22 mouse cellular contexts compared by ENCODE assay signal in the genomic region with DNA sequence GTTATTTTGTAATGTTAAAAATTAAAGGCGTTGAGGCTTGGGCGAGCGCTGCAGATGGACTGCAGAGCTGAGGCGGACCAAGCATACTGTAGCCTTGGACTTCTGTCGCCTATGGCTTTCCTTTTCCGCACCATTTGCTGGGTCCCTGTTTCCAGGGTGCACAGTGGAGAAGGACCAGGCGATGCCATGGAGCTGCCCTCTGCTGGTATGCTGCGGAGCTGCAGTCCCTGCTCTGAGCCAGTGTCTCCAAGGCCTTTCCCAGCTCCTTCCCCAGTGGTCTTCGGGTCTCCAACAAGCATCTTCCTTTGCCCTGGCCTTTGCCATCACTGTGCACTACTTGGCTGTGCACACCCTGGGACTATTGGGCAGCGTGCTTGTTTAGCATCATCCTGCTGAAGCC. TPM values are rescaled to one million over a fixed set of nuclear protein-coding genes. Genes with fewer than 3 reads are reported as not detected.
DNase-seq lines count a peak whose midpoint lies in the region; TF ChIP-seq lines count a peak whose summit lies in the region.
"Not testable (repeated sequence)": the region's sequence is repeated elsewhere in the genome, so short reads cannot be mapped to it uniquely, and the experiment has no call there.
"Had no signal": no experiment of that assay in that cellular context is flagged by ENCODE, and none has a peak within 500 bp of the region (broad histone marks: within the 10 kb centered on the region; RNA-seq: fewer than 3 reads in every experiment).

No protein-coding gene starts in this region.

- WGBS in heart, embryonic 10.5 days: 80% methylated on average over 10 of the region's 10 CpGs

- H3K27ac ChIP-seq in ES-Bruce4 (ENCODE audit: insufficient read depth, low read length); ES-E14 (ENCODE audit: insufficient read depth, low read depth, low read length, poor library complexity, severe bottlenecking); heart, embryonic 10.5 days: not testable (repeated sequence)

- not testable (repeated sequence) for H3K27me3 ChIP-seq in ES-Bruce4 (ENCODE audit: control insufficient read depth, insufficient read depth, low read length, poor library complexity, severe bottlenecking); heart, embryonic 10.5 days (ENCODE audit: insufficient read depth, poor library complexity, severe bottlenecking)

- H3K9ac ChIP-seq in ES-Bruce4 (ENCODE audit: low read depth, poor library complexity, severe bottlenecking); ES-E14 (ENCODE audit: insufficient read depth, low read depth, low read length, poor library complexity, severe bottlenecking): not testable (repeated sequence)

- DNase-seq in 3134 (ENCODE audit: extremely low read depth, insufficient read length, low spot score) (peak; percentile 0), ES-E14 (ENCODE audit: low read depth, low spot score) (peak; percentile 62), ZHBTc4 (ENCODE audit: low read depth, low spot score) (peak; percentile 82)
- DNase-seq in heart, embryonic 10.5 days (ENCODE audit: low spot score): peak; percentile 28

- H3K9me3 ChIP-seq in ES-Bruce4 (replicated peaks; ENCODE audit: control insufficient read depth, insufficient read depth, low read length, poor library complexity, severe bottlenecking); ES-E14 (ENCODE audit: control insufficient read depth, insufficient read depth, low read depth, low read length); heart, embryonic 10.5 days: not testable (repeated sequence)

- not testable (repeated sequence) for TF ChIP-seq EP300 in ES-Bruce4 (IDR thresholded peaks at IDR 0.05; ENCODE audit: insufficient read depth, low read depth, low read length)

- TF ChIP-seq POLR2A in ES-Bruce4 (IDR thresholded peaks at IDR 0.05; ENCODE audit: insufficient read depth, low read length): not testable (repeated sequence)

- H3K4me1 ChIP-seq in ES-Bruce4 (ENCODE audit: control insufficient read depth, insufficient read depth, low read length); ES-E14 (ENCODE audit: control insufficient read depth in 2 of 2, insufficient read depth in 2 of 2, low read length in 2 of 2, poor library complexity in 1 of 2); heart, embryonic 10.5 days: not testable (repeated sequence)

- peak; percentile 30 for TF ChIP-seq CTCF in ES-Bruce4 (IDR thresholded peaks at IDR 0.05; ENCODE audit: low read depth, low read length)

- H3K4me3 ChIP-seq in ES-Bruce4 (ENCODE audit: low read depth, low read length); ES-E14 (ENCODE audit: insufficient read depth in 1 of 2, low read depth in 1 of 2, low read length in 2 of 2, poor library complexity in 1 of 2, severe bottlenecking in 1 of 2); heart, embryonic 10.5 days: not testable (repeated sequence)

- in situ Hi-C loops in ES-E14 (cut with MboI; ENCODE audit: low sequenced_read_pairs in 2 of 2, unreplicated experiment in 2 of 2): not testable (repeated sequence)

- not testable (repeated sequence) for H3K36me3 ChIP-seq in ES-Bruce4 (ENCODE audit: control insufficient read depth, insufficient read depth, low read length, poor library complexity, severe bottlenecking); ES-E14 (ENCODE audit: control insufficient read depth, insufficient read depth, low read length, poor library complexity, severe bottlenecking); heart, embryonic 10.5 days

TF ChIP-seq in ES-E14, 5 proteins besides CTCF, POLR2A, EP300 and RAD21:
- 0 out of 2 replicates have a peak, but pooled peaks have one; percentile 33 for TF ChIP-seq ZC3H11A (IDR thresholded peaks at IDR 0.05; ENCODE audit: borderline replicate concordance, low read depth, low read length)

RNA-seq across cellular contexts. Expression of gene Gm10662, which starts 19.2 kb away (rescaled TPM):
- not detected in 2 replicates for polyA plus RNA-seq in ES-Bruce4 (2011; ENCODE audit: insufficient read depth, insufficient read length, low read depth, missing spikeins)
- not detected in 2 replicates for total RNA-seq in ES-E14 (2012; rRNA removed)
- polyA plus RNA-seq in heart, embryonic 10.5 days (2016; fragmentation: Nextera tagmentation; extraction: Ambion mirVana): not detected in 2 replicates
- total RNA-seq: adrenal gland, adult 2 months; adrenal gland, postnatal 10 days; adrenal gland, postnatal 25 days; adrenal gland, postnatal 4 days; common myeloid progenitor, adult 5-6 weeks; MEL had no signal
- polyA plus RNA-seq: adrenal gland, adult 2 months; brain, embryonic 14.5 days; C2C12; embryonic facial prominence, embryonic 11.5 days; embryonic facial prominence, embryonic 13.5 days; embryonic facial prominence, embryonic 15.5 days; erythroblast, embryonic 14.5 days; forebrain, embryonic 10.5 days; forebrain, embryonic 12.5 days; forebrain, embryonic 14.5 days; forebrain, embryonic 16.5 days; frontal cortex, adult 2 months had no signal

RNA-seq across cellular contexts. Expression of gene Vmn1r165, which starts 53.6 kb away (rescaled TPM):
- not detected in 2 replicates for polyA plus RNA-seq in ES-Bruce4 (2011; ENCODE audit: insufficient read depth, insufficient read length, low read depth, missing spikeins)
- total RNA-seq in ES-E14 (2012; rRNA removed): not detected in 2 replicates
- not detected in 2 replicates for polyA plus RNA-seq in heart, embryonic 10.5 days (2016; fragmentation: Nextera tagmentation; extraction: Ambion mirVana)
- total RNA-seq: adrenal gland, adult 2 months; adrenal gland, postnatal 10 days; adrenal gland, postnatal 25 days; adrenal gland, postnatal 4 days; common myeloid progenitor, adult 5-6 weeks; MEL had no signal
- polyA plus RNA-seq: adrenal gland, adult 2 months; brain, embryonic 14.5 days; C2C12; embryonic facial prominence, embryonic 11.5 days; embryonic facial prominence, embryonic 13.5 days; embryonic facial prominence, embryonic 15.5 days; erythroblast, embryonic 14.5 days; forebrain, embryonic 10.5 days; forebrain, embryonic 12.5 days; forebrain, embryonic 14.5 days; forebrain, embryonic 16.5 days; frontal cortex, adult 2 months had no signal

Comparison
In these comparisons a context has a peak if more than half of its experiments do, and no peak if none do; other contexts are left out.
1. DNase-seq: peak in every context shown above with its lines; median percentile 82 in ZHBTc4; 62 in ES-E14; 28 in heart, embryonic 10.5 days; 0 in 3134.